Mouse (Mus musculus) heart, embryonic 14.5 days (tissue): ENCODE results near the gene Nf1. TPM values are rescaled to one million over a fixed set of nuclear protein-coding genes. Genes with fewer than 3 reads are reported as not detected.

Source experiments
- ATAC-seq: fragments of 200-750 bp; cut with Nextera tagmentation; 2 replicates; pipeline ENCODE4 v1.8.0; 2017; ENCODE audit warnings: low read depth, moderate TSS enrichment; ENCODE audit not compliant: insufficient number of reproducible peaks, insufficient read depth, low FRiP score
- H3K27ac ChIP-seq, 2 experiments: fragments of 200-500 bp in 1 of 2; fragments of 300-500 bp in 1 of 2; sonication (generic) in 1 of 2; replicated peaks in 1 of 2; 2 replicates each; pipeline ENCODE4 v1.5.1; 2012 to 2014; ENCODE audit warnings: low read depth in 2 of 2, low read length in 2 of 2, control low read depth in 1 of 2, mild to moderate bottlenecking in 1 of 2, mixed read lengths in 1 of 2; ENCODE audit not compliant: control insufficient read depth in 1 of 2, insufficient read depth in 1 of 2
- H3K27me3 ChIP-seq: fragments of 300-500 bp; sonication (generic); 2 replicates; pipeline ENCODE4 v1.6.1; 2014; ENCODE audit warnings: mild to moderate bottlenecking, low read length, control low read depth; ENCODE audit not compliant: control insufficient read depth, insufficient read depth
- H3K36me3 ChIP-seq: fragments of 300-500 bp; sonication (generic); 2 replicates; pipeline ENCODE4 v1.6.1; 2014; ENCODE audit warnings: mild to moderate bottlenecking, control low read depth, low read length, mixed read lengths; ENCODE audit not compliant: control insufficient read depth, insufficient read depth
- H3K4me1 ChIP-seq, 2 experiments: fragments of 200-500 bp in 1 of 2; fragments of 300-500 bp in 1 of 2; sonication (generic) in 1 of 2; 2 replicates each; pipeline ENCODE4 v1.6.1; 2012 to 2014; ENCODE audit warnings: low read length in 2 of 2, control low read depth in 1 of 2, mixed read lengths in 1 of 2; ENCODE audit not compliant: control insufficient read depth in 2 of 2, insufficient read depth in 2 of 2
- H3K4me2 ChIP-seq: fragments of 300-500 bp; sonication (generic); 2 replicates; pipeline ENCODE4 v1.6.1; 2014; ENCODE audit warnings: mild to moderate bottlenecking, low read length
- H3K4me3 ChIP-seq, 2 experiments: fragments of 200-500 bp in 1 of 2; fragments of 300-500 bp in 1 of 2; sonication (generic) in 1 of 2; 2 replicates each; pipeline ENCODE4 v1.5.1; 2012 to 2014; ENCODE audit warnings: low read length in 2 of 2, mild to moderate bottlenecking in 2 of 2, control low read depth in 1 of 2, low read depth in 1 of 2, moderate library complexity in 1 of 2; ENCODE audit not compliant: control insufficient read depth in 1 of 2, insufficient read depth in 1 of 2
- H3K9ac ChIP-seq: fragments of 300-500 bp; sonication (generic); 2 replicates; pipeline ENCODE4 v1.6.1; 2014; ENCODE audit warnings: mild to moderate bottlenecking, low read length
- H3K9me3 ChIP-seq: fragments of 300-500 bp; sonication (generic); 2 replicates; pipeline ENCODE4 v1.6.1; 2016; ENCODE audit warnings: low read length, control low read depth; ENCODE audit not compliant: control insufficient read depth
- WGBS: fragments of 180-500 bp; shearing (Covaris S2); extraction: QIAGEN DNeasy Blood & Tissue Kit; methylation state at CpG from one replicate; pipeline ENCODE4 v1.1.7; 2014; 5-methylcytosine and 5-hydroxymethylcytosine counted together
- polyA plus RNA-seq: library from polyadenylated mRNA; unstranded; fragments of >200 nt; fragmentation: Nextera tagmentation; extraction: Ambion mirVana; gene quantifications from 2 replicates; pipeline ENCODE4 v1.2.1, GENCODE M21; 2014

Nf1 gene
- polyA plus RNA-seq, 1 experiment from 2014 or later, result 7.7 TPM

GRCm38 (mm10) chr11:79422496-79422895 lies 83.0 kb downstream of the Nf1 start:
- Histone ChIP-seq H3K4me1 (no peaks in the 10 kb centered on the region), H3K9me3 (no peaks in the 10 kb centered on the region), H3K4me3 (no peak overlapping the region), H3K4me2 (no peak overlapping the region), H3K27ac (no peak overlapping the region), H3K9ac (no peak overlapping the region), H3K36me3 (peaks cover 31% of the 10 kb centered on the region), H3K27me3 (no peaks in the 10 kb centered on the region)
- no peak for ATAC-seq
- WGBS, result 94% methylated on average over 5 of the region's 5 CpGs

- Histone ChIP-seq H3K4me2 (no peak overlapping the region), H3K4me1 (no peaks in the 10 kb centered on the region), H3K9ac (no peak overlapping the region), H3K36me3 (peaks cover 30% of the 10 kb centered on the region), H3K4me3 (no peak overlapping the region), H3K27me3 (no peaks in the 10 kb centered on the region), H3K27ac (no peak overlapping the region), H3K9me3 (no peaks in the 10 kb centered on the region)
- 68% methylated on average over 4 of the region's 4 CpGs for WGBS
- no peak for ATAC-seq
These were observed 87.1 kb downstream of the Nf1 start for GRCm38 (mm10) chr11:79426571-79426970.

- H3K4me2 ChIP-seq, result no peak overlapping the region
- H3K36me3 ChIP-seq, result peaks cover 34% of the 10 kb centered on the region
- no peak overlapping the region for H3K4me3 ChIP-seq
- no peak overlapping the region for H3K9ac ChIP-seq
- H3K9me3 ChIP-seq, result no peaks in the 10 kb centered on the region
- no peaks in the 10 kb centered on the region for H3K27me3 ChIP-seq
- WGBS, result 3% methylated on average over 2 of the region's 2 CpGs
- no peak overlapping the region for H3K27ac ChIP-seq
- peaks cover 0 to 3% of the 10 kb centered on the region in 2 experiments; a peak in 1 of 4 replicates for H3K4me1 ChIP-seq
- ATAC-seq, result no peak
These were observed 88.1 kb downstream of the Nf1 start for GRCm38 (mm10) chr11:79427638-79428037.

DNA sequence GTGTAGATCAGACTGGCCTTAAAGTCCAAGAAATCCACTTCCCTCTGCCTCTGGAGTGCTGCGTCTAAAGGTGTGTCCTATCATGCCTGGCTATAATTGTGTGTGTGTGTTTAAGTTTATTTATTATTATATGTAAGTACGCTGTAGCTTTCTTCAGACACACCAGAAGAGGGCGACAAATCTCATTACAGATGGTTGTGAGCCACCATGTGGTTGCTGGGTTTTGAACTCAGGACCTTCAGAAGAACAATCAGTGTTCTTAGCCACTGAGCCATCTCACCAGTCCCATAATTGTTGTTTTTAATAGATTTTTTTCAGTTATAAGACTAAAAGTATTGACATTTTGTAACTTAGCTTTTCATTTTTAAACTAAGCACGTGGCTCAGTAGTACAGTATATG lies 95.8 kb downstream of the Nf1 start:
- H3K4me3 ChIP-seq, result no peak overlapping the region
- no peak for ATAC-seq
- H3K27ac ChIP-seq, result no peak overlapping the region
- H3K27me3 ChIP-seq, result no peaks in the 10 kb centered on the region
- WGBS, result 92% methylated on average over 4 of the region's 4 CpGs
- peaks cover 0 to 3% of the 10 kb centered on the region in 2 experiments; a peak in 1 of 4 replicates for H3K4me1 ChIP-seq
- H3K9ac ChIP-seq, result no peak overlapping the region
- H3K36me3 ChIP-seq, result peaks cover 56% of the 10 kb centered on the region
- H3K4me2 ChIP-seq, result no peak overlapping the region
- no peaks in the 10 kb centered on the region for H3K9me3 ChIP-seq

- Histone ChIP-seq H3K36me3 (peaks cover 77% of the 10 kb centered on the region), H3K4me2 (no peak overlapping the region), H3K27ac (no peak overlapping the region), H3K9me3 (no peaks in the 10 kb centered on the region), H3K9ac (no peak overlapping the region), H3K4me3 (no peak overlapping the region), H3K27me3 (no peaks in the 10 kb centered on the region), H3K4me1 (no peaks in the 10 kb centered on the region)
- ATAC-seq, result no peak
These were observed 108.9 kb downstream of the Nf1 start for GRCm38 (mm10) chr11:79448361-79448760.

DNA sequence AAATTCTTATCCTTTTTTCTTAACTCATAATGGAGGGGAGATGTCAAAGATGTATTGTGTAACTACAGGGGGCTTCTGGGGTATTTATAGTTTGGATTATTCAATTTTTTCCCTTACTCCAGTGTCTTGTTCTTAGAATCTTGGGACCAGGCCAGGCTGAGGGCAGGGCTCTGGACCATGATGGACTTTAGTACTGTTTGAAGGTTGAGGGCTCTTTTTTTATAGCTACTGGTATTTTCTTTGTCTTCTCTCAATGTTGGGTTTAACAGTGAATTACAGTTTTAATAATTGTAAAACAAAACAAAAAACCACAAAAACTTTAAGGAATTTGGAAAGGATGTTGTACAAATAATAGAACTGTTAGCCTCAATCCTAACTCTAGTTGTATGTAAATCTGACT lies 113.5 kb downstream of the Nf1 start:
- H3K9ac ChIP-seq, result no peak overlapping the region
- no peak overlapping the region for H3K4me2 ChIP-seq
- no peaks in the 10 kb centered on the region for H3K27me3 ChIP-seq
- H3K4me3 ChIP-seq, result no peak overlapping the region
- H3K27ac ChIP-seq, result no peak overlapping the region
- H3K9me3 ChIP-seq, result no peaks in the 10 kb centered on the region
- H3K4me1 ChIP-seq, result no peaks in the 10 kb centered on the region
- H3K36me3 ChIP-seq, result peaks cover 67% of the 10 kb centered on the region
- ATAC-seq, result no peak

DNA sequence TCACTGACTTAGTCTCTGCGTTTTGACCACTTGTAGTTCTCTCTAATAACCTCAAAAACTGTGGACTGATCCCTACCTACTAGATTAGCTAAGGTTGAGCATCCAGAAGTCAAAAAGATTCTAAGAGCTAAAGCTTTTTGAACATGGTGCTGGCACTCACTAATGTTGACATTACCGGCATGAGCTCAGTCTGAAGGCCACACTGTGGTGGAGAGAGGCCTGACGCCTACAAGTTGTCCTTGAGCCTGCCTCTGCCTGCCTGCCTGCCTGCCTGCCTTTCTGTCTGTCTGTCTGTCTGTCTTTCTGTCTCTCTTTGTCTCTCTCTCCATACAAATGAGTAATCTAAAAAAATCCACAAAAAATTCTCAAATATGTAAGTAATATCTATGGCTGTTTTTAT lies 118.4 kb downstream of the Nf1 start:
- Histone ChIP-seq H3K4me1 (peaks cover 4 to 17% of the 10 kb centered on the region in 2 experiments), H3K27me3 (no peaks in the 10 kb centered on the region), H3K4me2 (no peak overlapping the region), H3K36me3 (peaks cover 51% of the 10 kb centered on the region), H3K4me3 (no peak overlapping the region), H3K27ac (no peak overlapping the region), H3K9ac (no peak overlapping the region), H3K9me3 (no peaks in the 10 kb centered on the region)
- WGBS, result 70% methylated on average over 3 of the region's 3 CpGs
- ATAC-seq, result no peak

GRCm38 (mm10) chr11:79459846-79460245 lies 120.4 kb downstream of the Nf1 start:
- Histone ChIP-seq H3K27me3 (no peaks in the 10 kb centered on the region), H3K4me1 (peaks cover 4 to 17% of the 10 kb centered on the region in 2 experiments), H3K9me3 (no peaks in the 10 kb centered on the region), H3K4me3 (no peak overlapping the region), H3K36me3 (peaks cover 49% of the 10 kb centered on the region), H3K4me2 (peak overlapping the region; percentile 0; the same call in 1 of the 2 replicates), H3K9ac (no peak overlapping the region), H3K27ac (no peak overlapping the region)
- 73% methylated on average over 4 of the region's 4 CpGs for WGBS
- ATAC-seq, result no peak
